Mouse (Mus musculus): ENCODE measurements around the gene Ppp1r9b. TPM values are rescaled to one million over a fixed set of nuclear protein-coding genes. Genes with fewer than 3 reads are reported as not detected.

The Ppp1r9b gene
- total and polyA plus RNA-seq, 2 experiments from 2014 or later = 20.4 to 217 TPM

GRCm38 (mm10) chr11:95024439-95025184 is 33.8 kb downstream of the Ppp1r9b start:
- no peaks in the 10 kb centered on the region for H3K27me3 ChIP-seq (ENCODE audit: insufficient read depth, low read length)
- H3K4me3 ChIP-seq (ENCODE audit: low read depth, low read length) = no peak overlapping the region
- H3K36me3 ChIP-seq (ENCODE audit: insufficient read depth, low read length) = peaks cover 54% of the 10 kb centered on the region
- no peak overlapping the region for H3K4me2 ChIP-seq (ENCODE audit: low read depth, low read length, poor library complexity, severe bottlenecking)
- WGBS = 69% methylated on average over 29 of the region's 29 CpGs
- no peak overlapping the region for H3K27ac ChIP-seq (ENCODE audit: low read depth, low read length)
- no peak for TF ChIP-seq CTCF (IDR thresholded peaks at IDR 0.05)
- no peak overlapping the region for H3K9ac ChIP-seq (replicated peaks; ENCODE audit: low read length, poor library complexity, severe bottlenecking)
- no peaks in the 10 kb centered on the region for H3K4me1 ChIP-seq (ENCODE audit: insufficient read depth, low read length)
- no peaks in the 10 kb centered on the region for H3K9me3 ChIP-seq (ENCODE audit: low read length)
- peak; percentile 84 for DNase-seq (ENCODE audit: low spot score)
- no peak for ATAC-seq (ENCODE audit: low FRiP score)

GRCm38 (mm10) chr11:95025227-95026012 is 34.6 kb downstream of the Ppp1r9b start:
- Histone ChIP-seq H3K4me2 (ENCODE audit: low read depth, low read length, poor library complexity, severe bottlenecking) (no peak overlapping the region), H3K36me3 (ENCODE audit: insufficient read depth, low read length) (peaks cover 49% of the 10 kb centered on the region), H3K9ac (replicated peaks; ENCODE audit: low read length, poor library complexity, severe bottlenecking) (no peak overlapping the region), H3K4me1 (ENCODE audit: insufficient read depth, low read length) (no peaks in the 10 kb centered on the region), H3K4me3 (ENCODE audit: low read depth, low read length) (no peak overlapping the region), H3K27ac (ENCODE audit: low read depth, low read length) (no peak overlapping the region), H3K9me3 (ENCODE audit: low read length) (no peaks in the 10 kb centered on the region), H3K27me3 (ENCODE audit: insufficient read depth, low read length) (no peaks in the 10 kb centered on the region)
- TF ChIP-seq CTCF (IDR thresholded peaks at IDR 0.05) = no peak
- DNase-seq (ENCODE audit: low spot score) (no peak), ATAC-seq (ENCODE audit: low FRiP score) (no peak)
- WGBS = 85% methylated on average over 11 of the region's 11 CpGs

GRCm38 (mm10) chr11:95026090-95026542 is 35.3 kb downstream of the Ppp1r9b start:
- Histone ChIP-seq H3K27ac (ENCODE audit: low read depth, low read length) (no peak overlapping the region), H3K4me3 (ENCODE audit: low read depth, low read length) (no peak overlapping the region), H3K4me2 (ENCODE audit: low read depth, low read length, poor library complexity, severe bottlenecking) (no peak overlapping the region), H3K36me3 (ENCODE audit: insufficient read depth, low read length) (peaks cover 44% of the 10 kb centered on the region), H3K4me1 (ENCODE audit: insufficient read depth, low read length) (no peaks in the 10 kb centered on the region), H3K27me3 (ENCODE audit: insufficient read depth, low read length) (no peaks in the 10 kb centered on the region), H3K9ac (replicated peaks; ENCODE audit: low read length, poor library complexity, severe bottlenecking) (no peak overlapping the region), H3K9me3 (ENCODE audit: low read length) (no peaks in the 10 kb centered on the region)
- ATAC-seq (ENCODE audit: low FRiP score) = 0 out of 2 replicates have a peak, but pooled peaks have one; percentile 27
- DNase-seq (ENCODE audit: low spot score) = no peak
- WGBS = 73% methylated on average over 6 of the region's 6 CpGs
- no peak for TF ChIP-seq CTCF (IDR thresholded peaks at IDR 0.05)

GRCm38 (mm10) chr11:95026849-95027248 is 36.0 kb downstream of the Ppp1r9b start:
- DNase-seq (ENCODE audit: low spot score) = no peak
- Histone ChIP-seq H3K4me2 (ENCODE audit: low read depth, low read length, poor library complexity, severe bottlenecking) (no peak overlapping the region), H3K9ac (replicated peaks; ENCODE audit: low read length, poor library complexity, severe bottlenecking) (no peak overlapping the region), H3K4me3 (ENCODE audit: low read depth, low read length) (no peak overlapping the region), H3K36me3 (ENCODE audit: insufficient read depth, low read length) (peaks cover 40% of the 10 kb centered on the region), H3K27me3 (ENCODE audit: insufficient read depth, low read length) (no peaks in the 10 kb centered on the region), H3K9me3 (ENCODE audit: low read length) (no peaks in the 10 kb centered on the region), H3K27ac (ENCODE audit: low read depth, low read length) (no peak overlapping the region), H3K4me1 (ENCODE audit: insufficient read depth, low read length) (no peaks in the 10 kb centered on the region)
- TF ChIP-seq CTCF (IDR thresholded peaks at IDR 0.05) = no peak
- 0 out of 2 replicates have a peak, but pooled peaks have one; percentile 9 for ATAC-seq (ENCODE audit: low FRiP score)
- 80% methylated on average over 6 of the region's 6 CpGs for whole genome bisulfite sequencing

DNA sequence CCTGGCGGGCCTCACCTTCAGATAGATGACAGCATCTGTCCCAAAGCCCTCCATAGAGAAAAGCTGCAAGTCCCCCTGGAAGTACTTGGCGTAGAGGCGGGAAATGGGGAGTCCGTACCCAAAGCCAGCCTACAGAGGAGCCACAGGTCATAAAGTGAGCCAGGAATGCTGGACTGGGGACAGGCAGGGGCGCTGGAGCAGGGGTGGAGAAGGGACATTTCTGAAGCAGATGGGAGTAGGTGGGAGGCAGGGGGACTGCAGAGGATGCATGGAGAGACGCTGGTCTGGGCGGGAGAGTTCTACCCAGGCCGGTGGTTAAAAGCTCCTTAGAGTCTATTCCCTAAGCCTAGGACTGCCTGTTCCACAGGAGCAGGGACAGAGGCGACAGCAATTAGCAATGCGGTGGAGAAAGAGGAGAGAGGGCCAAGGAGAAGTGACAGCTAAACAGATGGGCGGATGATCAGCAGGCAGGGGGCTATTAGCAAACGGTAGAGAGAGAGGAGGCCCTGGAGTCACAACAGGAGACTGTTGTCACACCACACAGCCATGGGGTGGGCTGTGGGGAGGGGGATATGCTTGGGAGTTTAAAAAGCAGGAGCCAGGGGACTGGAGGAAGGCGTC is 37.1 kb downstream of the Ppp1r9b start:
- 44% methylated on average over 13 of the region's 13 CpGs for WGBS

More for the DNA sequence above, 37.1 kb downstream of the Ppp1r9b start:
- no peaks in the 10 kb centered on the region for H3K4me1 ChIP-seq (ENCODE audit: insufficient read depth, low read length)
- DNase-seq (ENCODE audit: low spot score) = no peak
- H3K9me3 ChIP-seq (ENCODE audit: low read length) = no peaks in the 10 kb centered on the region
- H3K27me3 ChIP-seq (ENCODE audit: insufficient read depth, low read length) = no peaks in the 10 kb centered on the region
- peaks cover 31% of the 10 kb centered on the region for H3K36me3 ChIP-seq (ENCODE audit: insufficient read depth, low read length)
- no peak overlapping the region for H3K4me2 ChIP-seq (ENCODE audit: low read depth, low read length, poor library complexity, severe bottlenecking)
- no peak for TF ChIP-seq CTCF (IDR thresholded peaks at IDR 0.05)
- no peak for ATAC-seq (ENCODE audit: low FRiP score)
- H3K27ac ChIP-seq (ENCODE audit: low read depth, low read length) = no peak overlapping the region
- no peak overlapping the region for H3K9ac ChIP-seq (replicated peaks; ENCODE audit: low read length, poor library complexity, severe bottlenecking)
- no peak overlapping the region for H3K4me3 ChIP-seq (ENCODE audit: low read depth, low read length)

All from midbrain, postnatal 0 days (tissue).